Mouse (Mus musculus): Measurements from ENCODE around the gene Amph. TPM values are rescaled to one million over a fixed set of nuclear protein-coding genes. Genes with fewer than 3 reads are reported as not detected.

Gene Amph
- polyA plus RNA-seq, 1 experiment from 2014 or later: 50.0 TPM

DNA sequence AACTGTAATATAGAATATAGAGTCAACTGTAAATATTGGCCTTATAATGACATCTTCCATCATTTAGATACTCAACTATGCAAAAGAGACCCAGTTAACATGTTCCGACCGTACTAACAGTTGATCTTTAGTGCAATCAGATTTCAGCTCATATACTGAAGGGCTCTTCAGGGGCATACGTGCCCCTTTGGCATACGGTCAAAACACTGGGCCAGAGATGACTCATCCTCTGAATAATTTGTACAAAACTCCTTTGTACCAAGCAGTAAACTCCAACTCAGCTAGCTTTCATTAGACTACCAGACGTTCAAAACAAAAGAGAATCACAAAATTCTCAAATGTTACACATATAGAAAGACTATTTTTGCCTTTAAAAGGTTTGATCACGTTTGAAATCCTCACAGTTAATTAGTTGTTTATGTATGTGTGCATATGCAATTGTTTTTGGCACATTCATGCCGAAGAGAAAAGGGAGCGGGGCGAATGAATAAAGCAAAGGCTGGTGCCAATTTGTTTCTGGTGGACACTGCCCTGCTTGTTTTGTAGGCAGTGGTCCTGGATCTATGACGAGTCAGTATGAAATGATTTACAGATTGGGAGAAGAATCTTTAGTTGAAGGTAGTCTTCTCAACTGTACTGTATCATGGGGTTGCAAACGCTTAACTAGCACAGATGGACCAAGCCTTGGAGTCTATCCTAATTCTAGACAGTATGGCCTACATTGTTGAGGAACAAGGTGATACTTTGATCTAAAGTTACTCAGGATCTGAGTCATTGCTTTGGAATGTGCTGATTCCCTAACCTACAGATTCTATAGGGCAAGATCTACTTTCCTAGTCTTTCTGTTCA lies 8.3 kb downstream of the Amph start:
- Histone ChIP-seq H3K36me3 (ENCODE audit: control insufficient read depth, insufficient read depth, low read length) (no peaks in the 10 kb centered on the region), H3K4me2 (ENCODE audit: low read length) (no peak overlapping the region), H3K27me3 (ENCODE audit: control insufficient read depth, insufficient read depth, low read length) (no peaks in the 10 kb centered on the region), H3K4me3 (replicated peaks; ENCODE audit: low read depth, low read length) (no peak overlapping the region), H3K27ac (replicated peaks; ENCODE audit: low read depth, low read length) (no peak overlapping the region), H3K9ac (replicated peaks; ENCODE audit: low read length) (no peak overlapping the region), H3K9me3 (ENCODE audit: control insufficient read depth, low read length) (no peaks in the 10 kb centered on the region), H3K4me1 (ENCODE audit: control insufficient read depth, insufficient read depth, low read length) (no peaks in the 10 kb centered on the region)
- WGBS: 86% methylated on average over 11 of the region's 11 CpGs
- DNase-seq (no peak), ATAC-seq (ENCODE audit: low FRiP score, low TSS enrichment) (no peak)

DNA sequence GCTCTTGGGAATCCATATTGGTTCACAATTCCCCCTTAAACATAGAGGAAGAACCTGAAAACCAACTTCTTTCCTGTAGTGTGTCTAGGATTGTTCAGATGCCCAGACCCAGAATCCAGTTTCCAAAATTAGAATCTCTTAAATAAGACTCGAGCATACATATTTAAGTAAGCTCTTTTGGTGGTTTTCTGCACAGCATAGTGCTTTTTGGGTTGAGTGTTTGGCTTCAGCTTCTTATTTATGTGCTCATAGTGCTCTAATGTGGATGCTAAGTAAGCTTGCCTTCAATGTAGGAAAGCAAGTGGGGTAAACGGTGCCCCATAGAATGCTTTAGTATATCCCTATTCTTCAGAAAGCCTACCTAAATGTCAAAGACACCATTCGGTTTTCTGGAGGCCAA lies 9.0 kb downstream of the Amph start:
- no peaks in the 10 kb centered on the region for H3K27me3 ChIP-seq (ENCODE audit: control insufficient read depth, insufficient read depth, low read length)
- no peak overlapping the region for H3K4me3 ChIP-seq (replicated peaks; ENCODE audit: low read depth, low read length)
- no peaks in the 10 kb centered on the region for H3K36me3 ChIP-seq (ENCODE audit: control insufficient read depth, insufficient read depth, low read length)
- H3K27ac ChIP-seq (replicated peaks; ENCODE audit: low read depth, low read length): no peak overlapping the region
- H3K9me3 ChIP-seq (ENCODE audit: control insufficient read depth, low read length): no peaks in the 10 kb centered on the region
- ATAC-seq (ENCODE audit: low FRiP score, low TSS enrichment): no peak
- H3K4me2 ChIP-seq (ENCODE audit: low read length): no peak overlapping the region
- H3K4me1 ChIP-seq (ENCODE audit: control insufficient read depth, insufficient read depth, low read length): no peaks in the 10 kb centered on the region
- H3K9ac ChIP-seq (replicated peaks; ENCODE audit: low read length): no peak overlapping the region
- WGBS: 84% methylated on average over 3 of the region's 3 CpGs
- no peak for DNase-seq

DNA sequence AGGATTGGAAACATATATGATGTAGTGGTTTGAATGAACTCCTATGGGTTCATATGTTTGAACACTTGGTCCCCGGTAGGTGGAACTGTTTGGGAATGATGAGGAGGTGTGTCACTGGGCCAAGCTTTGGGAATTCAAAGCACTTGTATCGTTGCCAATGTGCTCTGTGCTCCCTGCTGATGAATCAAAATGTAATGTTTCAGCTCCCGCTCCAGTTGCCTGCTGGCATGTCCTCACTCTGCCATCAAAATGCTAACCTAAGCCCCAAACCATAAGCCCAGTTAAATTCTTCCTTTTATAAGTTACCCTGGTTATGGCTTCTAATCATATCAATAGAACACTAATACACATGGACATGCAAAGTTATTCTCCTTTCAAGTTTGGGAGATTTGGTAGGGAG lies 24.6 kb downstream of the Amph start:
- ATAC-seq (ENCODE audit: low FRiP score, low TSS enrichment) (no peak), DNase-seq (no peak)
- Histone ChIP-seq H3K27me3 (ENCODE audit: control insufficient read depth, insufficient read depth, low read length) (no peaks in the 10 kb centered on the region), H3K4me2 (ENCODE audit: low read length) (no peak overlapping the region), H3K4me1 (ENCODE audit: control insufficient read depth, insufficient read depth, low read length) (no peaks in the 10 kb centered on the region), H3K27ac (replicated peaks; ENCODE audit: low read depth, low read length) (no peak overlapping the region), H3K4me3 (replicated peaks; ENCODE audit: low read depth, low read length) (no peak overlapping the region), H3K9ac (replicated peaks; ENCODE audit: low read length) (no peak overlapping the region), H3K36me3 (ENCODE audit: control insufficient read depth, insufficient read depth, low read length) (no peaks in the 10 kb centered on the region), H3K9me3 (ENCODE audit: control insufficient read depth, low read length) (no peaks in the 10 kb centered on the region)
- 80% methylated on average over 3 of the region's 3 CpGs for WGBS

DNA sequence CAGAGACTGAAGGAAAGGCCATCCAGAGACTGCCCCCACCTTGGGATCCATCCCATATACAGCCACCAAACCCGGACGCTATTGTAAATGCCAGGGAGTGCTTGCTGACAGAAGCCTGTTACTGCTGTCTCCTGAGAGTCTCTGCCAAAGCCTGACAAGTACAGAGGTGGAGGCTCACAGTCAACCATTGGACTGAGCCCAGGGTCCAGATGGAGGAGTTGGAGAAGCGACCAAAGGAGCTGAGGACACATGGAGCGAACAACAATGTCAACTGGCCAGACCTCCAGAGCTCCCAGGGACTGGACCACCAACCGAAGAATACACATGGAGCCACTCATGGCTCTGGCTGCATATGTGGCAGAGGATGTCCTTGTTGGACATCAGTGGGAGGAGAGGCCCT lies 26.3 kb downstream of the Amph start:
- Histone ChIP-seq H3K4me1 (ENCODE audit: control insufficient read depth, insufficient read depth, low read length) (no peaks in the 10 kb centered on the region), H3K9ac (replicated peaks; ENCODE audit: low read length) (no peak overlapping the region), H3K27ac (replicated peaks; ENCODE audit: low read depth, low read length) (no peak overlapping the region), H3K9me3 (ENCODE audit: control insufficient read depth, low read length) (no peaks in the 10 kb centered on the region), H3K4me3 (replicated peaks; ENCODE audit: low read depth, low read length) (no peak overlapping the region), H3K36me3 (ENCODE audit: control insufficient read depth, insufficient read depth, low read length) (no peaks in the 10 kb centered on the region), H3K4me2 (ENCODE audit: low read length) (no peak overlapping the region), H3K27me3 (ENCODE audit: control insufficient read depth, insufficient read depth, low read length) (no peaks in the 10 kb centered on the region)
- ATAC-seq (ENCODE audit: low FRiP score, low TSS enrichment) (no peak), DNase-seq (no peak)
- WGBS: 97% methylated on average over 5 of the region's 5 CpGs

DNA sequence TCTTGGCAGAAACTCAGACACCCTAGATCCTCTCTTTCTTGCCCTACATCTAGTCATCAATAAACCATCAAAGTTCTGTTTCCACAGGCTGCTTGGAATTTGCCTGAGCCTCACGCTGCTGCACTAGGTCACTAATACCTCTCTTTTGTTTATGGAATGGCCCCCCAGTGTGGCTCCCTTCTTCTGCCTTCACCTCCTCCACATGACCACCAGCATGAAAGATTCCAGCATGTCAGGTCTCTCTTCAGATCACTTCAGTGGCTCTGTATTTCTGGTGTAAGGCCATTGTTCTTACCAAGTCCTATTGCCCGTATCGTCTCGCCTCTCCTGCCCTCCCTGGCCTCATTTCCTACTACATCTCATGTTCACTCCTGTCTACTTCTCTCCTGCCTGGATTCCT lies 39.3 kb downstream of the Amph start:
- no peak overlapping the region for H3K4me3 ChIP-seq (replicated peaks; ENCODE audit: low read depth, low read length)
- H3K4me1 ChIP-seq (ENCODE audit: control insufficient read depth, insufficient read depth, low read length): no peaks in the 10 kb centered on the region
- H3K27ac ChIP-seq (replicated peaks; ENCODE audit: low read depth, low read length): no peak overlapping the region
- no peaks in the 10 kb centered on the region for H3K36me3 ChIP-seq (ENCODE audit: control insufficient read depth, insufficient read depth, low read length)
- no peaks in the 10 kb centered on the region for H3K9me3 ChIP-seq (ENCODE audit: control insufficient read depth, low read length)
- ATAC-seq (ENCODE audit: low FRiP score, low TSS enrichment) (no peak), DNase-seq (no peak)
- 39% methylated on average over 4 of the region's 4 CpGs for WGBS
- no peaks in the 10 kb centered on the region for H3K27me3 ChIP-seq (ENCODE audit: control insufficient read depth, insufficient read depth, low read length)
- no peak overlapping the region for H3K9ac ChIP-seq (replicated peaks; ENCODE audit: low read length)
- no peak overlapping the region for H3K4me2 ChIP-seq (ENCODE audit: low read length)

DNA sequence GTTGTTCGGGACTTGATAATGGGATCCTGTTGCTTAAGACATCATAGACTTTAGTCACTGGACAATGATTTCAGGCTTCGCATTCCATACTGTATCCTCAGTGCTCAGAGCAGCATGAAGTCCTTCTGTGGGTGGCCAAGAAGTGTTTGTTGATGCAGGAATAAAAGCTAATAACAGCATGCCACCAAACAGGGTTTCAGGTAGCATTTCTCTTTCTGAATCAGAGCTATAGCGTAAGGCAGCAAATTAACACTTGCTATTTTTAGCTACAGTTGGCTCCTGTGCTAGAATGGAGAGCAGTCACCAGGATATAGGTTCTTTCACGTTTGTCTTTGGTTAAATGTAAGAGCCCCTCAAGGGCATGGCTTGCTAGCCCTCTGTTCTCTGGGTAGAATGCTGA lies 40.3 kb downstream of the Amph start:
- Histone ChIP-seq H3K9me3 (ENCODE audit: control insufficient read depth, low read length) (no peaks in the 10 kb centered on the region), H3K9ac (replicated peaks; ENCODE audit: low read length) (no peak overlapping the region), H3K27me3 (ENCODE audit: control insufficient read depth, insufficient read depth, low read length) (no peaks in the 10 kb centered on the region), H3K4me2 (ENCODE audit: low read length) (no peak overlapping the region), H3K4me3 (replicated peaks; ENCODE audit: low read depth, low read length) (no peak overlapping the region), H3K27ac (replicated peaks; ENCODE audit: low read depth, low read length) (no peak overlapping the region), H3K36me3 (ENCODE audit: control insufficient read depth, insufficient read depth, low read length) (no peaks in the 10 kb centered on the region), H3K4me1 (ENCODE audit: control insufficient read depth, insufficient read depth, low read length) (no peaks in the 10 kb centered on the region)
- ATAC-seq (ENCODE audit: low FRiP score, low TSS enrichment) (no peak), DNase-seq (no peak)
- 67% methylated on average over 4 of the region's 4 CpGs for WGBS

DNA sequence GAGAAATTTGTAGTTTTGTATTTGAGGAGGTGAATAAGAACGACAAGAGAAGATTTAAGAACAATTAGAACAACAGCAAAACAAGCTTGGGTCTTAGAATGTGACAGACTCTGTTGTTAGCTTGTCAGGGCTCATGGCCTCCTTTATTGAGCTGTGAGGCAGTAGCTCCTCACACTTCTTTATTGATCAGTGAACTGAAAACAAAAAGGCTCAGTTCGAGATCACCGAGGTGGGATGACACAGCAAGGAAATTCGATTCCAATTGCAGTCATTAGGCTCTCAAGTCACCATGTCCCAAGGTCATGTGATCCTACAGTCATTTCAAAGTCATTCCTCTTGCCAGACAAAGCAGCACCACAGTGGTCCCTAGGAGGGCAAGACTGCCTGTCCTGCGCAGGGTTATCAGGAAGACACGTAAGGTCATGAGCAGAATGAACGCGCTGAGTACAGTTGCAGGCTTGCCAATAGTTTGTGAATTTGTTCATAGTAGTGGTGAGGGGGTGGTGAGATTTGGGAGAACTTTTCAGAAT lies 41.2 kb downstream of the Amph start:
- no peak overlapping the region for H3K9ac ChIP-seq (replicated peaks; ENCODE audit: low read length)
- H3K4me1 ChIP-seq (ENCODE audit: control insufficient read depth, insufficient read depth, low read length): no peaks in the 10 kb centered on the region
- DNase-seq (no peak), ATAC-seq (ENCODE audit: low FRiP score, low TSS enrichment) (no peak)
- H3K9me3 ChIP-seq (ENCODE audit: control insufficient read depth, low read length): no peaks in the 10 kb centered on the region
- no peak overlapping the region for H3K4me2 ChIP-seq (ENCODE audit: low read length)
- no peaks in the 10 kb centered on the region for H3K27me3 ChIP-seq (ENCODE audit: control insufficient read depth, insufficient read depth, low read length)
- no peak overlapping the region for H3K27ac ChIP-seq (replicated peaks; ENCODE audit: low read depth, low read length)
- 39% methylated on average over 8 of the region's 8 CpGs for WGBS
- H3K36me3 ChIP-seq (ENCODE audit: control insufficient read depth, insufficient read depth, low read length): no peaks in the 10 kb centered on the region
- no peak overlapping the region for H3K4me3 ChIP-seq (replicated peaks; ENCODE audit: low read depth, low read length)

DNA sequence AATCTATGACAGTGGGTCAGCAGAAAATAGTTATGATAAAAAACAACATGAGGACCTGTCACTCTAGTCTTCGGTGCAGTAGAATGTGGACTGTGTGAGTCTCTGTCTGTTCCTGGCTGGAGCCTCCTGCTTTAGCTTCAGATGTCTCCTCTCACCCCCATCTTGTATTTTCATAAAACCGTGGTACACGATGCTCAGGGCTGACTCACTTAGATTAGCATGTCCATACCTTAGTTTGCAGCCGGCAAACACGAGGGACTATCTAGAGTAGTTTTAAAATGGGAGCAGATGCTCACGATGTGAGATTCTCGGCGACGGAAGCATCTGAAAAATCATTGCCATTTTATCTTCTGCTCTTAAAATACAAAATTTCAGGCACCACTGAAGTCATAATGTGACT lies 54.5 kb downstream of the Amph start:
- H3K9me3 ChIP-seq (ENCODE audit: control insufficient read depth, low read length): no peaks in the 10 kb centered on the region
- H3K9ac ChIP-seq (replicated peaks; ENCODE audit: low read length): no peak overlapping the region
- ATAC-seq (ENCODE audit: low FRiP score, low TSS enrichment) (no peak), DNase-seq (no peak)
- WGBS: 93% methylated on average over 9 of the region's 9 CpGs
- H3K27ac ChIP-seq (replicated peaks; ENCODE audit: low read depth, low read length): no peak overlapping the region
- no peaks in the 10 kb centered on the region for H3K36me3 ChIP-seq (ENCODE audit: control insufficient read depth, insufficient read depth, low read length)
- H3K4me3 ChIP-seq (replicated peaks; ENCODE audit: low read depth, low read length): no peak overlapping the region
- H3K27me3 ChIP-seq (ENCODE audit: control insufficient read depth, insufficient read depth, low read length): no peaks in the 10 kb centered on the region
- H3K4me1 ChIP-seq (ENCODE audit: control insufficient read depth, insufficient read depth, low read length): no peaks in the 10 kb centered on the region
- no peak overlapping the region for H3K4me2 ChIP-seq (ENCODE audit: low read length)

DNA sequence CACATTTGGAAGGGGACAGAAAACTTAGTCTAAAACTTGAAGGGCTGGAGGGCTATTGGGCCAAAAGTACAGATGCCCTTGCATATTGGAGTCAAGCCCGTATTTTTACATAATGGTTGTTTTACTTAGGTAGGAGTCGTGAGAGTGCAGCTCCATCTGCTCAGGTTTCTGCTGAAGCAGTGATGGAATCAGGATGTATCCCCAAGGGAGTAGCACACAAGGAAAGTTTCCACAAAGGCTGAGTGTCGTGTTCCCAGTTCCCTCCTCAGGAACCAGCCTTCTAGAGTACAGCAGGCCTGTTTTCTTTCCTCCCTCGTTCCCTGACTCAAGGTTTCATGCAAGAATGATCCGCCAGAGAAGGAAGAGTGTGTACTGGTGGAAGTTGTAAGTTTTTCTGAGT lies 56.4 kb downstream of the Amph start:
- ATAC-seq (ENCODE audit: low FRiP score, low TSS enrichment) (no peak), DNase-seq (no peak)
- Histone ChIP-seq H3K9ac (replicated peaks; ENCODE audit: low read length) (no peak overlapping the region), H3K4me3 (replicated peaks; ENCODE audit: low read depth, low read length) (no peak overlapping the region), H3K9me3 (ENCODE audit: control insufficient read depth, low read length) (no peaks in the 10 kb centered on the region), H3K27me3 (ENCODE audit: control insufficient read depth, insufficient read depth, low read length) (no peaks in the 10 kb centered on the region), H3K27ac (replicated peaks; ENCODE audit: low read depth, low read length) (no peak overlapping the region), H3K4me1 (ENCODE audit: control insufficient read depth, insufficient read depth, low read length) (no peaks in the 10 kb centered on the region), H3K4me2 (ENCODE audit: low read length) (no peak overlapping the region), H3K36me3 (ENCODE audit: control insufficient read depth, insufficient read depth, low read length) (no peaks in the 10 kb centered on the region)
- WGBS: 84% methylated on average over 5 of the region's 5 CpGs

Data from midbrain, embryonic 14.5 days (tissue).